Mouse (Mus musculus): ENCODE data around the gene Med15. TPM values are rescaled to one million over a fixed set of nuclear protein-coding genes. Genes with fewer than 3 reads are reported as not detected.

Gene Med15
- polyA plus RNA-seq, 1 experiment from 2014 or later, result 40.4 TPM

Other genes with a start within 250 kb of the Med15 start
- gene Aifm3, start 243.3 kb downstream of the Med15 start, polyA plus RNA-seq (2014; fragmentation: Nextera tagmentation; extraction: Ambion mirVana), result 0.77 and 0.88 TPM in 2 replicates
- 87.4 and 92.7 TPM in 2 replicates for gene Lztr1, start 224.2 kb downstream of the Med15 start, polyA plus RNA-seq (2014; fragmentation: Nextera tagmentation; extraction: Ambion mirVana)
- 39.6 and 51.4 TPM in 2 replicates for gene Thap7, start 201.8 kb downstream of the Med15 start, polyA plus RNA-seq (2014; fragmentation: Nextera tagmentation; extraction: Ambion mirVana)
- 0.20 and 0.42 TPM in 2 replicates for gene Lrrc74b, start 171.6 kb downstream of the Med15 start, polyA plus RNA-seq (2014; fragmentation: Nextera tagmentation; extraction: Ambion mirVana)
- gene P2rx6, start 171.0 kb downstream of the Med15 start, polyA plus RNA-seq (2014; fragmentation: Nextera tagmentation; extraction: Ambion mirVana), result 0.23 and 0.41 TPM in 2 replicates
- gene Slc7a4, start 149.7 kb downstream of the Med15 start, polyA plus RNA-seq (2014; fragmentation: Nextera tagmentation; extraction: Ambion mirVana), result 1.7 and 2.9 TPM in 2 replicates
- 41.2 and 45.3 TPM in 2 replicates for gene Smpd4, start 113.5 kb downstream of the Med15 start, polyA plus RNA-seq (2014; fragmentation: Nextera tagmentation; extraction: Ambion mirVana)
- gene Ccdc74a, start 86.4 kb downstream of the Med15 start, polyA plus RNA-seq (2014; fragmentation: Nextera tagmentation; extraction: Ambion mirVana), result 3.5 and 4.7 TPM in 2 replicates
- 62.1 and 62.4 TPM in 2 replicates for gene Klhl22, start 26.7 kb upstream of the Med15 start, polyA plus RNA-seq (2014; fragmentation: Nextera tagmentation; extraction: Ambion mirVana)
- 9.5 and 13.1 TPM in 2 replicates for gene Scarf2, start 64.4 kb upstream of the Med15 start, polyA plus RNA-seq (2014; fragmentation: Nextera tagmentation; extraction: Ambion mirVana)
- 0.19 and 0.36 TPM in 2 replicates for gene B830017H08Rik, start 100.2 kb upstream of the Med15 start, polyA plus RNA-seq (2014; fragmentation: Nextera tagmentation; extraction: Ambion mirVana)
- 3.2 and 3.4 TPM in 2 replicates for gene Car15, start 105.5 kb upstream of the Med15 start, polyA plus RNA-seq (2014; fragmentation: Nextera tagmentation; extraction: Ambion mirVana)
- gene Gm20518, start 158.8 kb upstream of the Med15 start, polyA plus RNA-seq (2014; fragmentation: Nextera tagmentation; extraction: Ambion mirVana), result 0.09 and 0.36 TPM in 2 replicates
- gene Tssk1, start 161.3 kb upstream of the Med15 start, polyA plus RNA-seq (2014; fragmentation: Nextera tagmentation; extraction: Ambion mirVana), result 0.05 and 0.08 TPM in 2 replicates
- gene Dgcr2, start 165.7 kb upstream of the Med15 start, polyA plus RNA-seq (2014; fragmentation: Nextera tagmentation; extraction: Ambion mirVana), result 95.0 and 110 TPM in 2 replicates
- gene Tssk2, start 165.7 kb upstream of the Med15 start, polyA plus RNA-seq (2014; fragmentation: Nextera tagmentation; extraction: Ambion mirVana), result 0.28 TPM in 1 of 2 replicates, not detected in the other
- gene Ess2, start 178.5 kb upstream of the Med15 start, polyA plus RNA-seq (2014; fragmentation: Nextera tagmentation; extraction: Ambion mirVana), result 42.0 and 45.1 TPM in 2 replicates
- not detected in 2 replicates for gene Gsc2, start 182.2 kb upstream of the Med15 start, polyA plus RNA-seq (2014; fragmentation: Nextera tagmentation; extraction: Ambion mirVana)
- 127 and 131 TPM in 2 replicates for gene Slc25a1, start 195.3 kb upstream of the Med15 start, polyA plus RNA-seq (2014; fragmentation: Nextera tagmentation; extraction: Ambion mirVana)
- not detected in 2 replicates for gene Vpreb2, start 247.5 kb upstream of the Med15 start, polyA plus RNA-seq (2014; fragmentation: Nextera tagmentation; extraction: Ambion mirVana)

Measured in neural tube, embryonic 11.5 days (tissue).